Mouse (Mus musculus): ENCODE data around the gene Rpl3. TPM values are rescaled to one million over a fixed set of nuclear protein-coding genes. Genes with fewer than 3 reads are reported as not detected.

Rpl3 gene
- total and polyA plus RNA-seq, 3 experiments = 176 to 1,698 (median 1,019) TPM

- H3K4me1 ChIP-seq (ENCODE audit: insufficient read depth, low read depth, low read length) = peaks cover 83% of the 10 kb centered on the region
- H3K36me3 ChIP-seq (replicated peaks) = peaks cover 56% of the 10 kb centered on the region
- ATAC-seq (ENCODE audit: extremely low read depth, insufficient number of reproducible peaks, low FRiP score, poor library complexity, severe bottlenecking) (no peak), DNase-seq (ENCODE audit: low spot score) (no peak)
- no peaks in the 10 kb centered on the region for H3K27me3 ChIP-seq (ENCODE audit: insufficient read depth, low read length)
- TF ChIP-seq CTCF (IDR thresholded peaks at IDR 0.05; ENCODE audit: low read depth, low read length) = no peak
- TF ChIP-seq GATA1 (IDR thresholded peaks at IDR 0.05; ENCODE audit: borderline replicate concordance, low read length) = no peak
- no peak for TF ChIP-seq POLR2AphosphoS5 (IDR thresholded peaks at IDR 0.05; ENCODE audit: insufficient replicate concordance, low read depth, low read length)
- no peak for TF ChIP-seq TAL1 (conservative IDR thresholded peaks at IDR 0.05; ENCODE audit: low read depth, low read length)
- no peak for TF ChIP-seq GATA2 (IDR thresholded peaks at IDR 0.05; ENCODE audit: borderline replicate concordance, low read depth, low read length)
- H3K4me3 ChIP-seq (ENCODE audit: low read depth, low read length) = no peak overlapping the region
- H3K9me3 ChIP-seq (replicated peaks) = no peaks in the 10 kb centered on the region
Observed at GRCm38 (mm10) chr15:80135499-80135898, 43.8 kb upstream of the Rpl3 start.

GRCm38 (mm10) chr15:80134450-80134847 is 42.8 kb upstream of the Rpl3 start:
- H3K4me3 ChIP-seq (ENCODE audit: low read depth, low read length) = peak overlapping the region; percentile 76
- TF ChIP-seq GATA1 (IDR thresholded peaks at IDR 0.05; ENCODE audit: borderline replicate concordance, low read length) = no peak
- TF ChIP-seq GATA2 (IDR thresholded peaks at IDR 0.05; ENCODE audit: borderline replicate concordance, low read depth, low read length) = no peak
- TF ChIP-seq POLR2AphosphoS5 (IDR thresholded peaks at IDR 0.05; ENCODE audit: insufficient replicate concordance, low read depth, low read length) = no peak
- TF ChIP-seq CTCF (IDR thresholded peaks at IDR 0.05; ENCODE audit: low read depth, low read length) = no peak
- no peak for TF ChIP-seq TAL1 (conservative IDR thresholded peaks at IDR 0.05; ENCODE audit: low read depth, low read length)
- ATAC-seq (ENCODE audit: extremely low read depth, insufficient number of reproducible peaks, low FRiP score, poor library complexity, severe bottlenecking) = no peak
- peaks cover 46% of the 10 kb centered on the region for H3K36me3 ChIP-seq (replicated peaks)
- H3K9me3 ChIP-seq (replicated peaks) = no peaks in the 10 kb centered on the region
- no peak for DNase-seq (ENCODE audit: low spot score)
- peaks cover 88% of the 10 kb centered on the region for H3K4me1 ChIP-seq (ENCODE audit: insufficient read depth, low read depth, low read length)
- no peaks in the 10 kb centered on the region for H3K27me3 ChIP-seq (ENCODE audit: insufficient read depth, low read length)

GRCm38 (mm10) chr15:80133682-80134449 is 42.2 kb upstream of the Rpl3 start:
- TF ChIP-seq GATA1 (IDR thresholded peaks at IDR 0.05; ENCODE audit: borderline replicate concordance, low read length) (no peak), POLR2AphosphoS5 (IDR thresholded peaks at IDR 0.05; ENCODE audit: insufficient replicate concordance, low read depth, low read length) (no peak), TAL1 (conservative IDR thresholded peaks at IDR 0.05; ENCODE audit: low read depth, low read length) (no peak), GATA2 (IDR thresholded peaks at IDR 0.05; ENCODE audit: borderline replicate concordance, low read depth, low read length) (no peak), CTCF (IDR thresholded peaks at IDR 0.05; ENCODE audit: low read depth, low read length) (no peak)
- no peak for ATAC-seq (ENCODE audit: extremely low read depth, insufficient number of reproducible peaks, low FRiP score, poor library complexity, severe bottlenecking)
- H3K27me3 ChIP-seq (ENCODE audit: insufficient read depth, low read length) = no peaks in the 10 kb centered on the region
- H3K4me3 ChIP-seq (ENCODE audit: low read depth, low read length) = peak overlapping the region; percentile 76
- peaks cover 44% of the 10 kb centered on the region for H3K36me3 ChIP-seq (replicated peaks)
- H3K4me1 ChIP-seq (ENCODE audit: insufficient read depth, low read depth, low read length) = peaks cover 88% of the 10 kb centered on the region
- no peak for DNase-seq (ENCODE audit: low spot score)
- H3K9me3 ChIP-seq (replicated peaks) = no peaks in the 10 kb centered on the region

GRCm38 (mm10) chr15:80132993-80133586 is 41.4 kb upstream of the Rpl3 start, which contains the start of gene Tab1:
Gene Tab1 (plus strand): TSS chr15:80133127.
- H3K36me3 ChIP-seq (replicated peaks) = peaks cover 41% of the 10 kb centered on the region
- TF ChIP-seq GATA1 (IDR thresholded peaks at IDR 0.05; ENCODE audit: borderline replicate concordance, low read length) (no peak), CTCF (IDR thresholded peaks at IDR 0.05; ENCODE audit: low read depth, low read length) (0 out of 2 replicates have a peak, but pooled peaks have one; percentile 24)
- H3K27me3 ChIP-seq (ENCODE audit: insufficient read depth, low read length) = no peaks in the 10 kb centered on the region
- H3K9me3 ChIP-seq (replicated peaks) = no peaks in the 10 kb centered on the region
- H3K4me3 ChIP-seq (ENCODE audit: low read depth, low read length) = peak within 1 kb of the TSS; percentile 76
- peak; percentile 12; the same call in 1 of the 2 replicates for ATAC-seq (ENCODE audit: extremely low read depth, insufficient number of reproducible peaks, low FRiP score, poor library complexity, severe bottlenecking)
- peaks cover 88% of the 10 kb centered on the region for H3K4me1 ChIP-seq (ENCODE audit: insufficient read depth, low read depth, low read length)
- DNase-seq (ENCODE audit: low spot score) = peak; percentile 68

- Histone ChIP-seq H3K4me3 (ENCODE audit: low read depth, low read length) (peak overlapping the region; percentile 76; the same call in 1 of the 2 replicates), H3K36me3 (replicated peaks) (peaks cover 38% of the 10 kb centered on the region), H3K9me3 (replicated peaks) (no peaks in the 10 kb centered on the region), H3K27me3 (ENCODE audit: insufficient read depth, low read length) (no peaks in the 10 kb centered on the region), H3K4me1 (ENCODE audit: insufficient read depth, low read depth, low read length) (peaks cover 87% of the 10 kb centered on the region)
- DNase-seq (ENCODE audit: low spot score) (no peak), ATAC-seq (ENCODE audit: extremely low read depth, insufficient number of reproducible peaks, low FRiP score, poor library complexity, severe bottlenecking) (no peak)
- TF ChIP-seq TAL1 (conservative IDR thresholded peaks at IDR 0.05; ENCODE audit: low read depth, low read length) (no peak), POLR2AphosphoS5 (IDR thresholded peaks at IDR 0.05; ENCODE audit: insufficient replicate concordance, low read depth, low read length) (no peak), GATA1 (IDR thresholded peaks at IDR 0.05; ENCODE audit: borderline replicate concordance, low read length) (no peak)
Observed at GRCm38 (mm10) chr15:80132452-80132851, 40.8 kb upstream of the Rpl3 start.

GRCm38 (mm10) chr15:80131421-80131820 is 39.8 kb upstream of the Rpl3 start:
- Histone ChIP-seq H3K27me3 (ENCODE audit: insufficient read depth, low read length) (no peaks in the 10 kb centered on the region), H3K4me1 (ENCODE audit: insufficient read depth, low read depth, low read length) (peaks cover 82% of the 10 kb centered on the region), H3K36me3 (replicated peaks) (peaks cover 27% of the 10 kb centered on the region), H3K9me3 (replicated peaks) (no peaks in the 10 kb centered on the region), H3K4me3 (ENCODE audit: low read depth, low read length) (peak overlapping the region; percentile 62; the same call in 1 of the 2 replicates)
- ATAC-seq (ENCODE audit: extremely low read depth, insufficient number of reproducible peaks, low FRiP score, poor library complexity, severe bottlenecking) (no peak), DNase-seq (ENCODE audit: low spot score) (no peak)
- TF ChIP-seq GATA2 (IDR thresholded peaks at IDR 0.05; ENCODE audit: borderline replicate concordance, low read depth, low read length) = no peak
- TF ChIP-seq TAL1 (conservative IDR thresholded peaks at IDR 0.05; ENCODE audit: low read depth, low read length) = no peak
- TF ChIP-seq GATA1 (IDR thresholded peaks at IDR 0.05; ENCODE audit: borderline replicate concordance, low read length) = no peak
- TF ChIP-seq CTCF (IDR thresholded peaks at IDR 0.05; ENCODE audit: low read depth, low read length) = no peak
- TF ChIP-seq POLR2AphosphoS5 (IDR thresholded peaks at IDR 0.05; ENCODE audit: insufficient replicate concordance, low read depth, low read length) = no peak
